Mouse (Mus musculus): ENCODE data around the gene Spns3. TPM values are rescaled to one million over a fixed set of nuclear protein-coding genes. Genes with fewer than 3 reads are reported as not detected.

Gene Spns3
- polyA plus RNA-seq, 1 experiment from 2014 or later = not detected

- peaks cover 91% of the 10 kb centered on the region for H3K36me3 ChIP-seq (ENCODE audit: inconsistent target)
- peaks cover 5% of the 10 kb centered on the region for H3K79me2 ChIP-seq (ENCODE audit: inconsistent target)
- no peak overlapping the region for H3K4me3 ChIP-seq (ENCODE audit: inconsistent target)
- 90% methylated on average over 8 of the region's 8 CpGs for WGBS (ENCODE audit: missing documents)
- no peak overlapping the region for H3K27ac ChIP-seq
Measured at GRCm38 (mm10) chr11:72447475-72447874, 102.8 kb downstream of the Spns3 start.

GRCm38 (mm10) chr11:72446311-72447105, 103.8 kb downstream of the Spns3 start:
- Histone ChIP-seq H3K79me2 (ENCODE audit: inconsistent target) (peaks cover 15% of the 10 kb centered on the region), H3K4me3 (ENCODE audit: inconsistent target) (no peak overlapping the region), H3K27ac (no peak overlapping the region), H3K36me3 (ENCODE audit: inconsistent target) (peaks cover 89% of the 10 kb centered on the region)
- WGBS (ENCODE audit: missing documents) = 77% methylated on average over 6 of the region's 6 CpGs

Other genes starting within 250 kb of the Spns3 start
- 119 to 152 TPM (median 140 TPM) in 3 replicates for gene Xaf1, start 248.9 kb downstream of the Spns3 start, polyA plus RNA-seq (2018)
- not detected in 3 replicates for gene Fbxo39, start 236.1 kb downstream of the Spns3 start, polyA plus RNA-seq (2018)
- not detected in 3 replicates for gene Tekt1, start 188.1 kb downstream of the Spns3 start, polyA plus RNA-seq (2018)
- gene Smtnl2, start 138.8 kb downstream of the Spns3 start, polyA plus RNA-seq (2018) = not detected in 3 replicates
- gene Ggt6, start 115.0 kb downstream of the Spns3 start, polyA plus RNA-seq (2018) = not detected in 3 replicates
- gene Mybbp1a, start 109.2 kb downstream of the Spns3 start, polyA plus RNA-seq (2018) = 30.3 to 92.8 TPM (median 58.1 TPM) in 3 replicates
- 0.11 TPM in 1 of 3 replicates, not detected in the others for gene Spns2, start 60.6 kb downstream of the Spns3 start, polyA plus RNA-seq (2018)
- gene Ube2g1, start 56.8 kb upstream of the Spns3 start, polyA plus RNA-seq (2018) = 20.8 to 32.9 TPM (median 26.7 TPM) in 3 replicates
- 49.5 to 82.3 TPM (median 58.4 TPM) in 3 replicates for gene Ankfy1, start 139.5 kb upstream of the Spns3 start, polyA plus RNA-seq (2018)
- gene Cyb5d2, start 245.6 kb upstream of the Spns3 start, polyA plus RNA-seq (2018) = 5.2 to 8.9 TPM (median 5.4 TPM) in 3 replicates
- gene Zzef1, start 245.7 kb upstream of the Spns3 start, polyA plus RNA-seq (2018) = 13.0 to 20.3 TPM (median 16.1 TPM) in 3 replicates

Data from macrophage (primary cell).